Mouse (Mus musculus): ENCODE results near the gene Trim7. TPM values are rescaled to one million over a fixed set of nuclear protein-coding genes. Genes with fewer than 3 reads are reported as not detected.

The Trim7 gene
- polyA plus RNA-seq, 1 experiment from 2014 or later, result 0.38 TPM

GRCm38 (mm10) chr11:48851270-48851995, 25.5 kb downstream of the Trim7 start:
- 61% methylated on average over 4 of the region's 4 CpGs for WGBS
- H3K9me3 ChIP-seq (ENCODE audit: control insufficient read depth), result no peaks in the 10 kb centered on the region
- H3K27ac ChIP-seq (ENCODE audit: low read depth, low read length), result no peak overlapping the region
- H3K4me1 ChIP-seq (replicated peaks; ENCODE audit: control insufficient read depth, insufficient read depth, low read length), result no peaks in the 10 kb centered on the region
- ATAC-seq, result peak; percentile 9; the same call in 1 of the 2 replicates
- peak; percentile 65 for TF ChIP-seq CTCF (IDR thresholded peaks at IDR 0.05; ENCODE audit: low read depth)
- no peaks in the 10 kb centered on the region for H3K36me3 ChIP-seq (ENCODE audit: control insufficient read depth, insufficient read depth)
- no peak overlapping the region for H3K4me2 ChIP-seq (replicated peaks; ENCODE audit: low read depth)
- no peak overlapping the region for H3K9ac ChIP-seq (ENCODE audit: low read depth, low read length)
- no peaks in the 10 kb centered on the region for H3K27me3 ChIP-seq (replicated peaks; ENCODE audit: control insufficient read depth, insufficient read depth, low read length)
- H3K4me3 ChIP-seq (ENCODE audit: low read depth, low read length), result no peak overlapping the region

GRCm38 (mm10) chr11:48852190-48852589, 26.2 kb downstream of the Trim7 start:
- Histone ChIP-seq H3K9ac (ENCODE audit: low read depth, low read length) (no peak overlapping the region), H3K4me1 (replicated peaks; ENCODE audit: control insufficient read depth, insufficient read depth, low read length) (no peaks in the 10 kb centered on the region), H3K4me3 (ENCODE audit: low read depth, low read length) (no peak overlapping the region), H3K27me3 (replicated peaks; ENCODE audit: control insufficient read depth, insufficient read depth, low read length) (no peaks in the 10 kb centered on the region), H3K36me3 (ENCODE audit: control insufficient read depth, insufficient read depth) (no peaks in the 10 kb centered on the region), H3K27ac (ENCODE audit: low read depth, low read length) (no peak overlapping the region), H3K9me3 (ENCODE audit: control insufficient read depth) (no peaks in the 10 kb centered on the region), H3K4me2 (replicated peaks; ENCODE audit: low read depth) (no peak overlapping the region)
- ATAC-seq, result no peak
- WGBS, result 71% methylated on average over 4 of the region's 4 CpGs
- no peak for TF ChIP-seq CTCF (IDR thresholded peaks at IDR 0.05; ENCODE audit: low read depth)

GRCm38 (mm10) chr11:48852624-48853473, 26.9 kb downstream of the Trim7 start:
- peak overlapping the region; percentile 89 for H3K4me2 ChIP-seq (replicated peaks; ENCODE audit: low read depth)
- no peaks in the 10 kb centered on the region for H3K36me3 ChIP-seq (ENCODE audit: control insufficient read depth, insufficient read depth)
- H3K4me1 ChIP-seq (replicated peaks; ENCODE audit: control insufficient read depth, insufficient read depth, low read length), result no peaks in the 10 kb centered on the region
- H3K27me3 ChIP-seq (replicated peaks; ENCODE audit: control insufficient read depth, insufficient read depth, low read length), result no peaks in the 10 kb centered on the region
- WGBS, result 9% methylated on average over 23 of the region's 23 CpGs
- peak overlapping the region; percentile 68 for H3K4me3 ChIP-seq (ENCODE audit: low read depth, low read length)
- ATAC-seq, result no peak
- no peaks in the 10 kb centered on the region for H3K9me3 ChIP-seq (ENCODE audit: control insufficient read depth)
- H3K27ac ChIP-seq (ENCODE audit: low read depth, low read length), result no peak overlapping the region
- H3K9ac ChIP-seq (ENCODE audit: low read depth, low read length), result no peak overlapping the region
- no peak for TF ChIP-seq CTCF (IDR thresholded peaks at IDR 0.05; ENCODE audit: low read depth)

DNA sequence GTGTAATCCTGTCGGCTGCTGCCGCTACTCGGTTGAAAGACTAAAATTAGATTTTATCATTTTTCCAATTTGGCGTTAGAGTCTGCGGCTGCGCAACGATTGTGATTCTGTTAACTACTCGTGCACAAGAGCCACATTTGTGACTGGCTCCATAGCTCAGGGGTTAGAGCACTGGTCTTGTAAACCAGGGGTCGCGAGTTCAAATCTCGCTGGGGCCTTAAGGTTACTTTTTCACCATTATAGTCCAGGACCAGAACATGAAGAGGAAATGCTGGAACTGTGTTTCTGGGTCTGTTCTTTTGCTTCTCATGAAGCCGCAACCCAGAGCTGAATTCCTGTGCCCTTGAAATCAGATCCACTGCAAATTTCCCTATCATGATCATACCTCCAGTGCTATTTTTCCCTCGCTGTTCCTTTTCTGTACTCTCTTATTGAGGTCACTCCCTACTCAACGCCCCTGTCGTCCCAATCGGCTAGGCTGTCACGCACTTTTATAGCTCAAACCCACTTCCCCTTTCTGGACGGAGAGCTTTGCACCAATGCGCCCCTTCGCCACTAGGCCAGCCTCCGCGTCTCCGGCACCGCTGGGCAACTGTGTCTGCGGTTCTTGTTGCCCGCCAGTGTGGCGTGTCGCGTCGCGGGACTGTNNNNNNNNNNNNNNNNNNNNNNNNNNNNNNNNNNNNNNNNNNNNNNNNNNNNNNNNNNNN, 27.7 kb downstream of the Trim7 start:
- Histone ChIP-seq H3K9ac (ENCODE audit: low read depth, low read length) (peak overlapping the region; percentile 19; the same call in 1 of the 2 replicates), H3K36me3 (ENCODE audit: control insufficient read depth, insufficient read depth) (no peaks in the 10 kb centered on the region), H3K4me2 (replicated peaks; ENCODE audit: low read depth) (peak overlapping the region; percentile 89), H3K9me3 (ENCODE audit: control insufficient read depth) (no peaks in the 10 kb centered on the region), H3K4me1 (replicated peaks; ENCODE audit: control insufficient read depth, insufficient read depth, low read length) (no peaks in the 10 kb centered on the region), H3K4me3 (ENCODE audit: low read depth, low read length) (peak overlapping the region; percentile 68), H3K27me3 (replicated peaks; ENCODE audit: control insufficient read depth, insufficient read depth, low read length) (no peaks in the 10 kb centered on the region), H3K27ac (ENCODE audit: low read depth, low read length) (no peak overlapping the region)
- peak; percentile 53 for ATAC-seq
- WGBS, result 2% methylated on average over 31 of the region's 31 CpGs
- peak; percentile 45; the same call in 1 of the 2 replicates for TF ChIP-seq CTCF (IDR thresholded peaks at IDR 0.05; ENCODE audit: low read depth)

GRCm38 (mm10) chr11:48859014-48859413, 33.1 kb downstream of the Trim7 start:
- H3K27ac ChIP-seq (ENCODE audit: low read depth, low read length), result no peak overlapping the region
- no peaks in the 10 kb centered on the region for H3K9me3 ChIP-seq (ENCODE audit: control insufficient read depth)
- TF ChIP-seq CTCF (IDR thresholded peaks at IDR 0.05; ENCODE audit: low read depth), result peak; percentile 93
- no peak for ATAC-seq
- no peak overlapping the region for H3K9ac ChIP-seq (ENCODE audit: low read depth, low read length)
- H3K4me1 ChIP-seq (replicated peaks; ENCODE audit: control insufficient read depth, insufficient read depth, low read length), result no peaks in the 10 kb centered on the region
- 0 out of 2 replicates have a peak, but pooled peaks cover 2% of the 10 kb centered on the region for H3K36me3 ChIP-seq (ENCODE audit: control insufficient read depth, insufficient read depth)
- H3K4me3 ChIP-seq (ENCODE audit: low read depth, low read length), result no peak overlapping the region
- H3K27me3 ChIP-seq (replicated peaks; ENCODE audit: control insufficient read depth, insufficient read depth, low read length), result peaks cover 10% of the 10 kb centered on the region; the same call in 1 of the 2 replicates
- H3K4me2 ChIP-seq (replicated peaks; ENCODE audit: low read depth), result no peak overlapping the region
- WGBS, result 0% methylated on average over 6 of the region's 6 CpGs

Data from intestine, postnatal 0 days (tissue).